Mouse (Mus musculus): ENCODE measurements at regions not wholly inside any gene's neighbourhood (a gene's known extent, or its start where the extent isn't known, plus 50 kb on each side); places are given as distances from the start of the nearest gene placed in this dataset.

DNA sequence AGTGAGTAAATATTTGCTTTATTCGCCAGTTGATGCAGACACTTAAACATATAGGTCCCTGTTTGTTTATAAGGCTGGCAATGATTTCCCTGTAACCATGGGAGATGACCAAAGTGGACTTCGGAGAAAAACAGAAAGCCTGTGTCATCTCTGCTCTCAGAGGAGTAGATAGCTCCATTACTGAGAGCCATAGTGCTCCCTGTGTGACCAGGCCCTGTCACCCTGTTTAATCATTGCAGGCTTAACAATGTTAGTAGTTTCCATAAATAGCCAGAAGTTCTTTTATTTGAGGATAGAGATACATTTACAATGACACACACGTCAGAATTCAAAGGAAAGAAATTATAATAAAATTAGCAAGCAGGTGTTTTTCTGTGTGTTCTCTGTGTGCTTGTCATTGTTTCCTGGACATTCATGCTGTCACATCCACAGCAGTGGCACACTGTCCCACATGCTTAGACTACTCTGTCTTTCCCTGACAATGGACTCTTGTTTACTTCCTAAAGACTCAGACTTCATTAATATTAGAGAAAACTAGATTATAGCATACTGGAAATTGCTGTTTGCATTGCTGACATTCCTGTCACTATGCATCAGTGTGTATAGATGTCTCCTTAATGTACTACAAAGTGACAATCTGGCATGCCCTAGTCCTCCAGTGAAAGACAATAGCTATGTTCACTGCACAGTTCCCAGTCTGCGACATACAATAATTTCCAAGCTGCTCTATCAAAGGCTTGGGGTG is 115.8 kb upstream of the Tent5a start:
- no peak for DNase-seq

DNA sequence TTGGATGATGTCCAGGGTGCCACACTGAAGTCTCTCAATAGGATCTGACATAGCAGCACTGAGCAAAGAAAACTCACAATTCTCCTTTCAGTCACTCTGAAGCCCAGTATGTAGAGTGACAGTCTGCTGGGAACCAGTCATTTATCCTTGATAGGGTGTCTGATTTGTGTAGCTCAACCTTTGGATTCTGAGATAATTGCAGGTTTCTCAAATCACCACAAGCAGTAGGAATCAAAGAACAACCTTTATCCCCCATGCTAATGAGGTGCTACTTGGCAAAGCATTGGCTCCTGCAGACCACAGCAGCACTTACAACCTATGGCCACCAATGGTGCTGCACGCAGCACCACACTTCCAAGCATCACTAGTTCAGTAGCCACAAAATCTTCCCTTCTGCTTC is 112.5 kb upstream of the Tent5a start:
- DNase-seq: no peak

DNA sequence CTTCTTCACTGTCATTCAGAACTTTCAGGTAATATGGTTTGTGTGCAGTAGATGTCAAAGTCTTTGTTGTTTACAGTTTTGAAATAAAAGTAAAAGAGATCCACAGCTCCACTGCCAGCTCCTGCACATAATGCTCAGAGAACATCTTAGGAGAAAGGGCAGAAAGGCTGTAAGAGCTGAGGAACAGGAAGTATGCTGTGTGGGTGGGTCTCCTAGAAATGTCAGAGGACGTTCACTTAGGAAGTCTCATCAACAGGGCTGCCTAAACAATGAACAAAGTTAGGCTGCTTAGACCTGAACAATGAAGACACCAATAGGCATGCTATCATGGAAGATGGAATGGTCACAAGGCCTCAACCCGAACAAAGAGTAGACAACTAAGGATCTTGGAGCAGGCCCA is 105.1 kb upstream of the Tent5a start:
- DNase-seq: no peak

DNA sequence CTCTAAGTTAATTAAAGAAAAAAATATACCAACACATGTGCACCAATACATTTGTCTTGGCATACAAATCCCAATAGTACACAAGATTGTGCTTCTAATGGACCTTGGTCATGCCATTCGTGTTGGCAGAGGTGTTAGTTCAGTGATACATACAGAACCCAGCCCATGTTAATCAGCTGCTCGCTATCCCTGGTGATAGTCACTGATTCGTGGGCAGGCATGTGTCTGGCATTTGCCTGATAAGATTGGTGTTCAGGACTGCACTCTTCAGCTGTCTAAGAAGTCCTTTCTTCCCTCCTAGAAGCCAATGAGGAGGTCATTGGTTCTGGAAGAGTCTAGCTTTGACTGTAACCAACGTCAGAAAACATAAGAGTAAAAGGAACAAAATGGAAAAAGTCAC is 99.7 kb upstream of the Tent5a start:
- no peak for DNase-seq

DNA sequence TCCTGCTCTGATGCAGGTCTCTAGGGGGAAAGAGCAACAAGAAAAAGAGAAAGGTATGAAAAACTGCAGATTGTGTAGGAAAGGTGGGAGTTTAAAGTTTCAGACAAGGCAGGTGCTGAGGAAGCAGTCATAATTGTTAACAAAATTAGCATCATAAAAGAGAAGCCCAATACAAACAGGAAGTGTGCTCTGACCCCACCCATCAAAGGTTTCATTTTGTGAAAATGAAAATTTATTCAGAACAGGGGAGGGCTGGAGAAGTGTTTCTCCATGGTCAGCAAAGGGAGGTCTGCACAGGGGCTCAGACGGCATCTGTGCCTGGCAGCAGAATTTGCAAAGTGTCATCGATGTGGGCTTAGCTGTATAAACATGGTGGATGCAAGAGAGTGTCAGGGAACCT is 96.8 kb upstream of the Tent5a start:
- no peak for DNase-seq

DNA sequence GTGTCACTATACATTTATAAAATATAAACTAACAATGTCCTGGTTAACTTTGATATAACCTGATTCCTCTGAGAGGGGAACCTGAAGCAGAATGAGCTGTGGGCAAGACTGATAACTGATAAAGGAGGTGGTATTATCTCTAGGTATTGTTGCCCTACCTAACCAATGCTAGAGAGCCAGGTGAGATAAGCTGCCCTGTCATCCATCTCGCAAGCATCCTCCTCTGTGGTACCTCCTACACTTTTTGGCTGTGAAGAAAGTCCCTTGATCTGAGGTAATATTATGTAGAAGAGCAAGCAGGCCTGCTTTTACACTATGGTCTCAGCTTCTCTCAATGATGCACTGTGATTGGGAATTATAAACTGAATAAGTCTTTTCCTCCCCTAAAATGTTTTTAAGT is 87.2 kb upstream of the Tent5a start:
- DNase-seq: no peak

DNA sequence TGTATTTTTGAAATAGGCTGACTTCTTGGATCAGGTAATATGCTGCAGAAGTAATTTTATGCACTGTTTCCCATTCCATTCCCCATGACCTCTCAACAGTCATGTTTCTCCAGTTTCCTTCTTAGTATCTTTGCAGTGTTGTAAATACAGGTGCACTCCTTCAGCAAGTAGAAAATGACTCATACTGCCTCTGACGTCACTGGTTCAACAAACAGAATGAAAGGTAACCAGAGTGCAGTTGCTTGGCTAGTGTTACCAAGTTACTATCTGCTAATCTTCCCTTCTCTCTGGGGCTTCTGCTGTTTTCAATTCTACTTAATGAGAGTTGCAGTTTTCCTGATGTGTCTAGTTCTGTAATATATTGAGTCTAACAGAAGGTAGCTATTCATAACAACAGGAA is 86.7 kb upstream of the Tent5a start:
- DNase-seq: no peak

DNA sequence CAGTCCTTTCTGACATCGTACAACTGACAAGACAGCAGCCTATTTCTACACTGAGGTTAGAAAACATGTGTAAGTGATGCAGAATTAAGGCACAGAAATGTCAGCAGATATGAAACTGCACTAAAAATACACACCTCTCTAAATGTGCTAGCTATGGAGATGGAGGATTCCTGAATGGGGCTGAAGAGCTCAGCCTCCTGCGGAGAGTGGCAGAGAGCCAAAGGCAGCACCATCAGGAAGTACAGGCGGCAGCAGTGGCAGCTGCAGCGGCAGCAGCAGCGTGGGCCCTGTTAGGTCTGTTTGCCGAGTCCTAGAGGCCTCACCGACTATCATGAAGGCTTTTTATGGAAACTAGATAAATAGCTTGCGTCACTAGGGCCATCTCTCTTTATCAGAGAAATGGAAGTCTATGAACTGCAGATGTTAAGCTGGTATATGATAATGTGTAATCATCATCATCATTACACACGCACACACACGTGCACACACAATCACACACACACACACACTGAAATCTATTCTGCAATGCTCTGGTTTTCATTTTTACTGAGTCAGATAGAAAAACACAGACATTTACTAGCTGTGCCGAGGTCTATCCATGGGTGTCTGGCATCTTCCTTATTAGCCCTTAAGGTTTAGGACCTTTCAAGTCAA is 83.6 kb upstream of the Tent5a start:
- peak; percentile 31 to 56 for DNase-seq

DNA sequence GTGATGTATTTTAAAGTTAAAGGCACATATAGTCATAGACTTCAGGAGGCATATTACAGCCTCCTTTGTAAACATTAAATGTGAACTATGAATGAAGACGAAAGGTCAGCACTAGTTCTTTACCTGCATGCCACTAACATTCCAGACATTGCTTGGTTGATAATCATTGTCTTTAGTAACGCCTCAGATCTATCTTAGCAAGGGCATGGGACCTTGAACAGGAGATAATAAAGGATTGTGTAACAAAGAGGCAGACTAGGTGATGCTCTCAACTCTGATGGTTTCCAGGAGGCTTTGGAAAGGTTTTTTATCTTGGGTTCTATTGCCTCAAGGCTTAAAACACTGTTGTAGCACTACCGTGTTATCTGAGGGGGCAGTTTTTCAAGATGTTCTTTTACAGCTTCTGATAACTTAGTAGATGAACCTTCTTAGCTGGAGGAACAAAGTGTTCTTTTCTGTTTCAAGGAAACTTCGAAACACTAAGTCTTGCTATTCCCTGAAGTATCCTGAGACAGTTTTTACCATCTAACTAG is 82.9 kb upstream of the Tent5a start:
- DNase-seq: peak in 1 of 2 experiments; percentile 35

DNA sequence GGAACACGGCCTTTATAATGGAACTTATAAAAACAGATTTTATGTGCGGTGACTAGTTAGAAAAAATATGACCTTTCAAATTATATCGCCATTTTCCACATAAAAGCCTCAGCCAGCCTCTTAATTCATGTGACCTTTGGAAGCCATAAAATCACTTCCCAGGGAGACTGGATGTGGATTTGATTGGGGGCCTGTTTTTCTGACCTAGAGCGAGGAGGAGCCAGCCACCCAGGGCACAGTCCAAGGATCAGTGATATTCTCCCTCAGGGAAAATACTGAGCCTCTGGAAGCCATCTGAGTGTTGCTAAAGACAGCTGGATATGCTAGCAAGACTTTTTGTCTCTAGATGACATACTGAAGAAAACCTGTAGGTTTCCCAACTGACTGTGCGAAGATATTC is 81.3 kb upstream of the Tent5a start:
- peak; percentile 73 to 75 for DNase-seq

DNA sequence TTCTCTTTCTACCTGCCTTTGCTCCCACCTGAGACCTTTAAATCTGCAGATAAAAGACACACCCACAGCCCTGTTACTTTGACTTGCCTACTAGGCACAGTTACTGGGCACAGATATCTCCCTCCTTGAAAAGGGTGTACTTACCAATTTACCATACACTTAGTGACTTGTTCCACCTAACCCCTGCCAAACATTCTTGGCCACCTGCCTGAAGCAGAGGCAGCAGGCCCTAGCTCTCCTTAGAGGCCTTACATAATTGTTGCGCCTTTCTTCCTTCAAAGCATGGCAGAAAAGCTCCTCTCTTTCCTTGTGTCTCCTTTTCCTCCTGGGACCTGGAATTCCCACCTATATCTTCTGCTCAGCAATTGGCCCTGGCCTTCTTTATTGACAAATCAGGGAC is 80.4 kb upstream of the Tent5a start:
- peak; percentile 49 to 67 for DNase-seq

DNA sequence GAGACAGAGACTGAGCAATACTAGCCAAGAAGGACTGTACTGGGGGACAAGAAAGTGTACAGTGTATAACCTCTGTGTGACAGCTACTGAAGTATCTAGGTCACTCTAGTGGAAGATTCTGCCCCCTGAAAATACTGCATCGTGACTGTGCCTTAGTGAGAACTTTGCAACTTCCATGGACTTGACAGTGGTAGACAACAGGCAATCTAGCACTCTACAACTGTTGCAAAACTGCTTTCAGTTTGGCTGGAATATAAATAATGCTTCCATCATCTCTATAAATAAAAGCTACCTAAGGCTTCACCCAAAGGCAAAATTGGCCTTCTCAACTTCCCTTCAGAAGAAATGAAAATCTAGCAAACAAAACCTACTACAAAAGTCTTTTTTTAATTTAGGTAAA is 74.6 kb upstream of the Tent5a start:
- no peak for DNase-seq

DNA sequence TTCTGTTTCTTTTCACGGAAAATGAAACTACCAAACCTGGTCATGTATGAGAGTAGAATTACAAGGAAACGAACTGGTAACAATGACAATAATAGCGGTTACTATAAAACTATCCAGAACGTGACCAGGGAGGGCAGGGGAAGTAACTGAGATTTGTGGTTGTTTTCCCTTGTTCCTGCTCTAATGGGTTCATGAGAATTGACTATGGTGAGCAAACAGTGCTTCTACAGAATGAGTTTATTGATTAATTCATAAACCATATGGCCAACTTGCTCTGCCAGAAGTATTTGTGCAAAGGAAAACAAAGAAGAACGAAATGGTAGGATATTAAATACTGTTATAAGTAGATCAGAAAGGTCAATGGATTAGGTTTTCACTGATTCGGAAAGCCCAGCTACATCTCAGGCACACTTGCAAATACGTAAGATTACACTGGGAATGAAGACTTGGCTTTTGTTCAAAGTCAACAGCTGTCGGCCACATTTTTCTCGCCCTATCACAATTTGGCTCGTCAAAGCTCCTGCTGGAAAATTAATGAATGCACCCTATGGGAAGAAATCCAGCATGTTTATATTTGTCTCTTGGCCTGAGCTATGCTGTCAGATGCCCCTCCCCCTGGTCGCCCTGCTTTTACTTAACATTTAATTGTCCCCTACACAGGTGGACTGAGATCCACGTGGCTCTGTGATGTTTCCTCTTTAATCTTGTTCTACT is 73.6 kb upstream of the Tent5a start:
- DNase-seq: no peak

DNA sequence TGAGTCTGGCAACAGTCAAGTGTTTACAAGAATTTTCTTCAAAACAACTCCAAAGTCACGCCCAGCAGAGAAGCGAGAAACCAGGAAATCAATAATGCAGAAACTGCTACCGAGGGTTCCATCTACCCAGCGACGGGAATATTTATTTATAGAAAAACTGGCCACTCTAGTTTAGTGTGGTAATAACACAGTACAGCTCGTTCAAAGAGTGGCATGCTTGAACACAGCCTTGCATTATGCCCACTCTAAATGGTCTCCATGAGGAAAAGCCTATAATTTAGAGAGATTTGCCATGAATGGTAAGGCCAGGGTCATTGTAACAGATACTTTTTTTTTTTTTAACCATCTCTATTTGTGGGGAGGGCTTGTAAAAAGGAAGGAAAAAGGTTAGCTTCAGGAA is 67.8 kb upstream of the Tent5a start:
- DNase-seq: no peak

DNA sequence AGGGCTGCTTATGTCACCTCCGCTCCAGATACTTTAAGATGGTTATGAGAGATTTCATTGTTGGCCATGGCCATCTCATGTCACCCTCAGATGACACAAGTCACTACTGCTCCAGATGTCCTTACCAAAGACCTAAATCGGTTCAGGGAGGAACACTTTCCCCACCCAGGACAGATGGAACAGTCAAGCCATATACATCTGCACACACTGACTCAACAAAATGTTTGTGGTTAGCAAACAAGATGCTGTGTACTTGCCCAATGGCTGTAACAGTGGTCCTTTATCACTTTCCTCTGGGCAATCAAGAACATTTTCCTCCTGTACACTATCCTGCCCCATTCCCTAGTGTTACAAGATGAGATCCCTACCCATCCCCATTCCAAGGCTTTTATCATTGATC is 64.1 kb upstream of the Tent5a start:
- DNase-seq: no peak

DNA sequence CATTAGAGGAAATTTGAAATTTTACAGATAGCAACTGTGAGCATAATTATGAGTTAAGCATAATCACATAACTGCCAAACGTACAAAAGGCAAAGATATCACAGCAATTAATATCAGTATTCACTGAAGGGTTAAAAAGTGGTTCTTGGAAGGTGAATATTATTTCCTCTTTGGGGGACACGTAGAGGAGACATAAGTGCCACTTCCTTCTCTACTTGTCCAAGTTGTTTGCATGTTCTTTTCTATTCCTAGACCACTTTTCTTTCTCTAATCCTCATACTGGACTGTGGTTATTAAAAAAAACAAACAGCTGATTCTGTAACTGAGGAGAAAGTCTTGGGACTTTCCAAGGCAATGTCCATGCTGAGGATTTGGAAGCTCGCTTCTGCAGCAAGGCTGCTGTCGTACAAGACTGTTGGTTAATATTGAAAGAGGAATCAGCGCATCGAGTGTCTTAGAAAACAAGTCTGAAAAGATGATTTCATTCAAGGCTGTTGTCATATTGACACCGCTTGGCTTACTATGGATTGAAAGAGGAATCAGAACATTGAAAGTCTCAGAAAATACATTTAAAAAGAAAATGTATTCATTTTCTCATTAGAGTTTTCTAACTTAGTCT is 61.7 kb upstream of the Tent5a start:
- DNase-seq: no peak

DNA sequence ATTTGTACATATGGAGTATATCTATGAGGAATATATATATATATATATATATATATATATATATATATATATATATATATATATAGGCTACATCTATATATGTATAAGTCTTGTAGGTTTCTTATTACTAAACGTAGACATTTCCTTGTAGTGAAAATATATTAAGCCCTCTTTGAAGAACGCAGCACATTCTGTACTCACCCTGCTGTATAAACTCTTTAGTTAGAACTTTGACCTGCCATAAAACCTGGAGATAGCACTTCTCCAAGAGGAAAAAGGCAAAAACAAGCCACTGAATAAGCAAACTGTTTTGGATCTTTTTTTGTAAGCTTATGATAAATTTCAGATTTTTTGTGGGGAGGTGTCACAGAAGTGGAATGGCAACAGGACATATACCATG is 55.3 kb upstream of the Tent5a start:
- DNase-seq: no peak

DNA sequence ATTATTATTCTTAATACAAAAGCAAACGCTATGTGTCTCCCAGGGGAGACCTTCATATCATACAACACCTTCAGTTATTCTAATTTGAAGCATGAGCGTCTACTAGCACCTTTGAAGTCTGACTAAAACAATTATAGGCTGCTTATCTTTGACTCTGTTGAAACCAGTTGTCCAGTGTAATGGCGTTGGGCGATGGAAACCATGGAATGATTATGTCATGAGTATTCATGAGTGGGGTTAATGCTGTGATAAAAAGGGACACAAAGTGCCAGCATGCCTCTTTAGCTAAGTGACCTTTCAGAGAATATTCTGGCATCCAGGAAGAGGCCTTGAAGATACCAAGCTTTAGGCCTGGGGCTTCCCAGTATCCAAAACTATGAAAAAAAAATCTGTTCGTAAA is 53.6 kb upstream of the Tent5a start:
- DNase-seq: no peak

DNA sequence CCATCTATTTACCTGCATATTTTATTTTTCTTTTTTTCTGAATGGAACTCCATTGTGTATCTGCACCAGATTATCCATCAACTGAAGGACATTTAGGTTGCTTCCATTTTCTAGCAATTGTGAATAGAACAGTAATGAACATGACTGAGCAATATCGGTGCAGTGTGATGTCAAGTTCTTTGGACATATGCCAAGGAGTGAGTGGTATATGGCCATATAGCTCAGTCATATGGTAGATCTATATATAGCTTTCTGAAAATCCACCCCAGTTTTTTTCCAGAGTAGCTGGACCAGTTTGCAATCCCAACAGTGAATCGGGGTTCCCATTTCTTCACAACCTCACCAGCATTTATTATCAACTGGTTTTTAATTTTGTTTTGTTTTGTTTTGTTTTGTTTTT is 52.0 kb upstream of the Tent5a start:
- no peak for DNase-seq

Measured in kidney, adult 8-10 months (tissue).